Mouse (Mus musculus) thymus, adult 2 months (tissue): ENCODE data around the gene Golph3l. TPM values are rescaled to one million over a fixed set of nuclear protein-coding genes. Genes with fewer than 3 reads are reported as not detected.

ENCODE experiments used
- DNase-seq: peaks from one replicate; pipeline ENCODE4 v3.0.0; 2021
- H3K27ac ChIP-seq: fragments of 200-500 bp; 2 replicates; pipeline ENCODE4 v1.5.1; 2012; ENCODE audit warnings: low read length, control low read depth; ENCODE audit not compliant: control insufficient read depth, insufficient read depth
- H3K27me3 ChIP-seq: fragments of 200-500 bp; 2 replicates; pipeline ENCODE4 v1.6.1; 2012; ENCODE audit warnings: mild to moderate bottlenecking, low read length, moderate library complexity, mixed read lengths; ENCODE audit not compliant: control insufficient read depth, insufficient read depth
- H3K36me3 ChIP-seq: fragments of 200-500 bp; 2 replicates; pipeline ENCODE4 v1.6.1; 2012; ENCODE audit warnings: mild to moderate bottlenecking, low read length, moderate library complexity; ENCODE audit not compliant: control insufficient read depth, insufficient read depth
- H3K4me1 ChIP-seq: fragments of 200-500 bp; replicated peaks from 2 replicates; pipeline ENCODE4 v1.6.1; 2012; ENCODE audit warnings: low read length; ENCODE audit not compliant: control insufficient read depth, insufficient read depth
- H3K4me3 ChIP-seq: fragments of 200-500 bp; 2 replicates; pipeline ENCODE4 v1.5.1; 2012; ENCODE audit warnings: mild to moderate bottlenecking, low read length, control low read depth, moderate library complexity; ENCODE audit not compliant: control insufficient read depth, insufficient read depth
- CTCF ChIP-seq: fragments of 200-500 bp; IDR thresholded peaks from 2 replicates; pipeline ENCODE4 v1.5.1; 2012; ENCODE audit warnings: mild to moderate bottlenecking, control low read depth, low read length, moderate library complexity, borderline replicate concordance; ENCODE audit not compliant: control insufficient read depth, poor library complexity, insufficient read depth; ENCODE audit errors: extremely low read depth
- POLR2A ChIP-seq: fragments of 200-500 bp; IDR thresholded peaks from 2 replicates; pipeline ENCODE4 v1.6.1; 2012; ENCODE audit warnings: mild to moderate bottlenecking, low read length, control low read depth, moderate library complexity; ENCODE audit not compliant: control insufficient read depth, poor library complexity, insufficient read depth; ENCODE audit errors: extremely low read depth
- WGBS: fragments of 180-500 bp; shearing (Covaris S2); methylation state at CpG from one replicate; pipeline ENCODE4 v1.1.7; 2018; 5-methylcytosine and 5-hydroxymethylcytosine counted together
- polyA plus RNA-seq: library from polyadenylated mRNA; depleted of rRNA; stranded (reverse); fragments of >200 nt; gene quantifications from 2 replicates; pipeline ENCODE4 v1.2.3, GENCODE M21; 2012; rRNA removed

Gene Golph3l
- polyA plus RNA-seq, 1 experiment: 8.6 TPM

DNA sequence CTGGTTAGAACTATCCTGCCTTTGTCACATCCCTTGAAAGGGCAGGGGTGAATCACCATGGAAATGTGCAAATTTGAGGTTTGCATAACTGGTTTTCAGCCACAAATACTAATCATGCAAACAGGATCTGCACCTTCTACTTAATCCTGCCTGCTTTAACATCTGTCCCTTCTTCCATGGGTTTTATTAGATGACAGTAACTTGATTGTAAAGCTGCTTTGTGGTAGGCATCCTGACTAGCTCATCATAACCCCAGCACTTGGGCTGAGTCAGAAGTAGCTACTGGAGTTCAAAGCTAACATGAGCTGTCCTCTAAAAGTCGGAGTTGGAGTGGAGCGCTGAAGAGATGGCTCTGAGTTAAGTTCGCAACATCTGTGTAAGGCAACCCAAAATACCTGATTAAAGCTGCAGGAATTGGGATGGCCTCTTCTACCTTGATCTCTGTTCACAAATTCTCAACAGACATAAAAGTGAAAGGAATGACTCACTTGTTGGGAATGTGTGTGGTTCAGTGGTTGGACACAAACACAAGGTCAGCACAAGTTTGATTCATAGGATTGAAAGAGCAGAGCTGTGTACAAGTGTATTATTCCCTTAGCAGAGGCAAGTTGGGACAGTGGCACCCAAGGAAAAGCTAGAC, 75.4 kb downstream of the Golph3l start:
- Histone ChIP-seq H3K4me1 (peaks cover 47% of the 10 kb centered on the region), H3K27me3 (no peaks in the 10 kb centered on the region), H3K27ac (no peak overlapping the region; the same call in 1 of the 2 replicates), H3K4me3 (no peak overlapping the region), H3K36me3 (peaks cover 48% of the 10 kb centered on the region)
- whole genome bisulfite sequencing: 84% methylated on average over 3 of the region's 3 CpGs
- DNase-seq: no peak
- no peak for TF ChIP-seq POLR2A

GRCm38 (mm10) chr3:95664940-95665352, 76.2 kb downstream of the Golph3l start:
- H3K4me1 ChIP-seq: peaks cover 55% of the 10 kb centered on the region

DNA sequence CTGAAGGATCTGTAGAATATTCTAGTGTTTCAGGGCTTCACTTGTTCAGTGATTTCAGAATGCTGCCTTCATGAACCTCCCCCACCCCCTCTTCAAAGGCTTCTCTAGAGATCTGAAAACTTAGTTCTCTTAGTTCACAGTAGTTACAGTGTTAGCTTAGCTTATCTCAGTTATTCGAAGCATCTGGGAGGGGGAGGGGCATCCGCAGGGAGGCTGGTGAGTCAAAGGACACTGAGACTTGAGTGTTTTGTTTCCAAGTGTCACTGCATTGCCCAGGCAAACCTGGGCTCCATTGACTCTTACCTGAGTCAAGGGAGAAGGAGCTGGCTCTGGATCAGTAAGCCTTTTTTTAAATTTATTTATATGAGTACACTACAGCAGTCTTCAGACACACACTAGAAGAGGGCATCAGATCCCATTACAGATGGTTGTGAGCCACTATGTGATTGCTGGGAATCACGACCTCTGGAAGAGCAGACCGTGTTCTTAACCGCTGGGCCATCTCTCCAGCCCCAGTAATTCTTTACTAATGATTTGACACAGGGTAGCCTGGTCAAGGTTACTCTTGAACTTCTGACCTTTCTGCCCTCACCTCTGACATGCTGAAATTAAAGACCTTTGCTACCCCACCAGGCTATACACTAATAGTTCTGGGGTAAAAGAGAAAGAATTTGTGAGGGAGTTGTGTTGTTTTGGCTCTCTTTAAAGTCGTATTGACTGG, 77.5 kb downstream of the Golph3l start:
- Histone ChIP-seq H3K27me3 (no peaks in the 10 kb centered on the region), H3K27ac (peak overlapping the region; percentile 60), H3K4me3 (no peak overlapping the region), H3K36me3 (peaks cover 35% of the 10 kb centered on the region), H3K4me1 (peaks cover 56% of the 10 kb centered on the region)
- TF ChIP-seq POLR2A (no peak), CTCF (no peak)
- peak; percentile 81 for DNase-seq
- WGBS: 62% methylated on average over 6 of the region's 6 CpGs

More at GRCm38 (mm10) chr3:95664940-95665352, 76.2 kb downstream of the Golph3l start:
- Histone ChIP-seq H3K36me3 (peaks cover 48% of the 10 kb centered on the region), H3K27ac (peak overlapping the region; percentile 65), H3K4me3 (no peak overlapping the region), H3K27me3 (no peaks in the 10 kb centered on the region)
- TF ChIP-seq POLR2A: no peak
- TF ChIP-seq CTCF: no peak
- DNase-seq: no peak
- 84% methylated on average over 4 of the region's 4 CpGs for WGBS

GRCm38 (mm10) chr3:95667521-95667920, 78.8 kb downstream of the Golph3l start:
- WGBS: 74% methylated on average over 4 of the region's 4 CpGs
- Histone ChIP-seq H3K4me3 (no peak overlapping the region), H3K27me3 (no peaks in the 10 kb centered on the region), H3K27ac (peak overlapping the region; percentile 92), H3K4me1 (peaks cover 67% of the 10 kb centered on the region), H3K36me3 (peaks cover 25% of the 10 kb centered on the region)
- TF ChIP-seq POLR2A: no peak
- no peak for TF ChIP-seq CTCF
- no peak for DNase-seq

DNA sequence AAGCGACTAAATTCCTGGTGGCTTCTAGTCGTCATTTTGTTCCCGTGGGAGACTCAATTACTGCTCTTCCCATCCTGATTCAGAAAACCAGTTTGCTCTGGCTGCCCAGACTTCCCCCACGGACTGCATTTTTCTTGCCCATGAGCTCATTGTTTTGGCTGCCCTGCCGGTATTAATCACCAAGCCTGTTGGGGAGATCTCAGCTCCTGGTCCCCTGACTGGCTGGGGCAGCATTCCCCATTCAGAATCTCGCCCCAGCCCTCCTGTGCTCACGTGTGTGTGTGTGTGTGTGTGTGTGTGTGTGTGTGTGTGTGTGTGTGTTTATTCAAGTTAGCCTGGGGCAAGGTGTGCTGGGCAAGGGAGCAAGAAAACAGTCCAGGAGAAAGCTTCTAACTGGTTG, 79.3 kb downstream of the Golph3l start:
- Histone ChIP-seq H3K27ac (peak overlapping the region; percentile 92), H3K36me3 (peaks cover 20% of the 10 kb centered on the region), H3K4me3 (peak overlapping the region; percentile 7; the same call in 1 of the 2 replicates), H3K4me1 (peaks cover 69% of the 10 kb centered on the region), H3K27me3 (no peaks in the 10 kb centered on the region)
- TF ChIP-seq CTCF (no peak), POLR2A (no peak)
- DNase-seq: no peak
- 68% methylated on average over 7 of the region's 7 CpGs for WGBS

Other genes starting within 250 kb of the Golph3l start
- 30.7 and 31.8 TPM in 2 replicates for gene Setdb1, start 231.7 kb upstream of the Golph3l start, polyA plus RNA-seq
- not detected in 2 replicates for gene 4930558C23Rik, start 186.1 kb upstream of the Golph3l start, polyA plus RNA-seq
- 40.5 and 54.5 TPM in 2 replicates for gene Arnt, start 154.5 kb upstream of the Golph3l start, polyA plus RNA-seq
- 2.0 and 2.5 TPM in 2 replicates for gene Ctsk, start 89.7 kb upstream of the Golph3l start, polyA plus RNA-seq
- 48.5 and 70.6 TPM in 2 replicates for gene Ctss, start 62.1 kb upstream of the Golph3l start, polyA plus RNA-seq
- not detected in 2 replicates for gene Hormad1, start 29.3 kb upstream of the Golph3l start, polyA plus RNA-seq
- 17.1 and 18.3 TPM in 2 replicates for gene Ensa, start 36.1 kb downstream of the Golph3l start, polyA plus RNA-seq
- gene Mcl1, start 69.9 kb downstream of the Golph3l start, polyA plus RNA-seq: 145 and 198 TPM in 2 replicates
- 3.1 and 4.1 TPM in 2 replicates for gene Adamtsl4, start 99.0 kb downstream of the Golph3l start, polyA plus RNA-seq
- 80.2 and 125 TPM in 2 replicates for gene Ecm1, start 150.6 kb downstream of the Golph3l start, polyA plus RNA-seq
- 43.3 and 44.1 TPM in 2 replicates for gene Tars2, start 171.3 kb downstream of the Golph3l start, polyA plus RNA-seq
- 20.1 and 26.5 TPM in 2 replicates for gene Rprd2, start 229.9 kb downstream of the Golph3l start, polyA plus RNA-seq